Mouse (Mus musculus) limb, embryonic 14.5 days (tissue): ENCODE results near the gene Pola2. TPM values are rescaled to one million over a fixed set of nuclear protein-coding genes. Genes with fewer than 3 reads are reported as not detected.

Source experiments
- ATAC-seq: fragments of 200-750 bp; cut with Nextera tagmentation; 2 replicates; pipeline ENCODE4 v1.8.0; 2017; ENCODE audit warnings: low read depth, moderate number of reproducible peaks, moderate TSS enrichment; ENCODE audit not compliant: low FRiP score
- DNase-seq: peaks from one replicate; pipeline ENCODE4 v3.0.0-alpha.2; 2015; ENCODE audit warnings: low spot score
- H3K27ac ChIP-seq: fragments of 300-500 bp; sonication (generic); replicated peaks from 2 replicates; pipeline ENCODE4 v1.5.1; 2014; ENCODE audit warnings: low read depth, mild to moderate bottlenecking, low read length, moderate library complexity, mixed read lengths
- H3K27me3 ChIP-seq: fragments of 300-500 bp; sonication (generic); 2 replicates; pipeline ENCODE4 v1.6.1; 2014; ENCODE audit warnings: low read length, mixed read lengths; ENCODE audit not compliant: control insufficient read depth, insufficient read depth
- H3K36me3 ChIP-seq: fragments of 300-500 bp; sonication (generic); 2 replicates; pipeline ENCODE4 v1.6.1; 2014; ENCODE audit warnings: mild to moderate bottlenecking, low read length, moderate library complexity, mixed read lengths; ENCODE audit not compliant: control insufficient read depth, insufficient read depth
- H3K4me1 ChIP-seq: fragments of 300-500 bp; sonication (generic); 2 replicates; pipeline ENCODE4 v1.6.1; 2014; ENCODE audit warnings: antibody characterized with exemption, low read length, mixed read lengths; ENCODE audit not compliant: control insufficient read depth, insufficient read depth
- H3K4me2 ChIP-seq: fragments of 300-500 bp; sonication (generic); replicated peaks from 2 replicates; pipeline ENCODE4 v1.6.1; 2014; ENCODE audit warnings: low read depth, mild to moderate bottlenecking, low read length, moderate library complexity; ENCODE audit not compliant: severe bottlenecking
- H3K4me3 ChIP-seq: fragments of 300-500 bp; sonication (generic); replicated peaks from 2 replicates; pipeline ENCODE4 v1.5.1; 2014; ENCODE audit warnings: low read length
- H3K9ac ChIP-seq: fragments of 300-500 bp; sonication (generic); 2 replicates; pipeline ENCODE4 v1.6.1; 2014; ENCODE audit warnings: mild to moderate bottlenecking, low read depth, low read length, moderate library complexity; ENCODE audit not compliant: severe bottlenecking
- H3K9me3 ChIP-seq: fragments of 300-500 bp; sonication (generic); 2 replicates; pipeline ENCODE4 v1.6.1; 2016; ENCODE audit warnings: low read length; ENCODE audit not compliant: control insufficient read depth
- POLR2A ChIP-seq: fragments of 200-500 bp; IDR thresholded peaks from 2 replicates; pipeline ENCODE4 v1.8.0; 2012; ENCODE audit warnings: inconsistent platforms, mild to moderate bottlenecking, moderate library complexity, borderline replicate concordance; ENCODE audit not compliant: insufficient read depth, insufficient read length; ENCODE audit errors: extremely low read depth
- WGBS: fragments of 180-500 bp; shearing (Covaris S2); extraction: QIAGEN DNeasy Blood & Tissue Kit; methylation state at CpG from one replicate; pipeline ENCODE4 v1.1.7; 2014; 5-methylcytosine and 5-hydroxymethylcytosine counted together
- polyA plus RNA-seq, 2 experiments: library from polyadenylated mRNA; depleted of rRNA in 1 of 2; stranded (reverse) in 1 of 2; unstranded in 1 of 2; fragments of >200 nt; fragmentation: Nextera tagmentation in 1 of 2; extraction: Ambion mirVana in 1 of 2; gene quantifications; 2 replicates each; pipeline versions ENCODE4 v1.2.1 to v1.2.3; 2012 to 2014

Gene Pola2
- polyA plus RNA-seq, 2 experiments = 66.3 to 87.9 TPM

DNA sequence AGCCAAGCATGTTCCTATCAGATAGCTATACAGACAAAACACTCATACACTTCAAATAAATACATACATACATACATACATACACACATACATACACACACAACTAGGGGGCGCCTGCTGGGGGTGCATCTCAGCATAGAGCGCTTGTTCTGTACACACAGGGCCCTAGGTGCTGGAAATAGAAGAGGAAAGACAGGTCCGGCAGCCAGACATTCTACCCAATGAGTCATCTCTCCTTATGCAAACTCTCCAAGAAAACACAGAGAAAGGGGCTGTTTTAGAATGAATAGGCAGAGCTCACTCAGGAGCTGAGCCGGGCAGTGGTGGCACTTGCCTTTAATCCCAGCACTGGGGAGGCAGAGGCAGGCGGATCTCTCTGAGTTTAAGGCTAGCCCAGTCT lies 36.0 kb upstream of the Pola2 start:
- no peak overlapping the region for H3K9ac ChIP-seq
- no peaks in the 10 kb centered on the region for H3K9me3 ChIP-seq
- DNase-seq (no peak), ATAC-seq (no peak)
- H3K27me3 ChIP-seq = no peaks in the 10 kb centered on the region
- H3K36me3 ChIP-seq = no peaks in the 10 kb centered on the region
- 83% methylated on average over 5 of the region's 5 CpGs for WGBS
- no peak overlapping the region for H3K4me3 ChIP-seq
- H3K27ac ChIP-seq = no peak overlapping the region
- H3K4me1 ChIP-seq = no peaks in the 10 kb centered on the region
- TF ChIP-seq POLR2A = no peak
- H3K4me2 ChIP-seq = no peak overlapping the region

DNA sequence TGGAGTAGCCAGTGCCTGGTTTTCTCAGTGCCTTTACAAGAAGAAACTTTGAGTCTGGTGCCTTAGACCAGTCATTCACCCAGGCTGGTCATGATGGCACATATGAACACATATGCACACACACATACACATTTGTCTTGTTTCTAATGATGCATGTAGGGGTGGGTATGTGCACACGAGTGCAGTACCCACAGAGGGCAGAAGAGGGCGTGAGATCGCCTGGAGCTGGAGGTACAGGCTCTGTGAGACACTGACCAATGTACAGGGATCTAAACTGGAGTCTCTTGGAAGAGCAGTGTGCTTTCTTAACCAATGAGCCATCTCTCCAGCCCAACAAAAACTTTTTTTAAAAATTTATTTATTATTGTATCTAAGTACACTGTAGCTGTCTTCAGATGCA lies 34.2 kb upstream of the Pola2 start:
- Histone ChIP-seq H3K4me2 (no peak overlapping the region), H3K27ac (no peak overlapping the region), H3K27me3 (no peaks in the 10 kb centered on the region), H3K4me3 (no peak overlapping the region), H3K9me3 (no peaks in the 10 kb centered on the region), H3K4me1 (no peaks in the 10 kb centered on the region), H3K36me3 (no peaks in the 10 kb centered on the region; the same call in 1 of the 2 replicates), H3K9ac (no peak overlapping the region)
- no peak for TF ChIP-seq POLR2A
- no peak for DNase-seq
- ATAC-seq = no peak
- 78% methylated on average over 3 of the region's 3 CpGs for WGBS

DNA sequence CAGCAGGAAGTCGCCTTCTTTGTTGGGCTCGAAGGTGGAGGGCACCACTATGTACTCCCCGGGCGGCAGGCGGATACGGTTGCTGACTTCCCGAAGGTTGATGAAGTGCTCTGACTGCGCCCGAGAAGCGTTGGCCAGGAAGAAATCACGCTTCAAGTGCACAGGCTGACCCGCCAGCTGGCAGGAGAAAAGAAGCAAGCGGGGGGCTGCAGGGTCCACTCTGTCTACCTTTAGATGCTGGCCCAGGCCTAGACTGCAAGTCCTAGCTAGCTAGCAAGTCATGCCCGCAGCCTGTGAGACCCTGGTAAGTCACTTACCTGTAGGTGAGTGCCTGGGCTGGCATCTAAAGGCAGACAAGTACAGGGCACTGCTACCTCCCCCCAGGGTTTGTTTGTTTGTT lies 30.7 kb upstream of the Pola2 start:
- Histone ChIP-seq H3K9me3 (no peaks in the 10 kb centered on the region), H3K4me2 (no peak overlapping the region), H3K4me1 (no peaks in the 10 kb centered on the region; the same call in 1 of the 2 replicates), H3K9ac (no peak overlapping the region), H3K36me3 (no peaks in the 10 kb centered on the region; the same call in 1 of the 2 replicates), H3K27me3 (no peaks in the 10 kb centered on the region), H3K27ac (no peak overlapping the region), H3K4me3 (no peak overlapping the region)
- no peak for DNase-seq
- 86% methylated on average over 11 of the region's 14 CpGs for WGBS
- TF ChIP-seq POLR2A = no peak
- ATAC-seq = no peak

DNA sequence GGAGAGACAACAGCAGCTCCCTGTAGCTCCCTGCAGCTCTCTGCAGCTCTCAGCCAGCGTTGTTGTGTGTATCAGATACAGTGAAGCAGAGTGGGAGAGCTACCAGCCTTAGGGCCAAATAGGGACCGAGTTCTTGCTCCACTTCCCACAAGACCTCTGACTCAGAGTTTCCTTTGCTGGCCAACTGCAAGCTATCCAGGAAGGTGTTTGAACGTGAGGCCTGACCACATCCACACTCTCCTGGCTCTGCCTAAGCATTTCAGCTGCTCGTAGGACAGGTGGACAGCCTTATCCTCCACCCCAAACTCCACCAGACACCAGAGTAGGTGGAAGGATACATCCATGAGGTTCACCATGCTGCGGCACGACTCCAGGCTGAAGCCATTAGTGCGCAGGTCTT lies 28.0 kb upstream of the Pola2 start:
- Histone ChIP-seq H3K36me3 (no peaks in the 10 kb centered on the region; the same call in 1 of the 2 replicates), H3K4me3 (no peak overlapping the region), H3K27ac (no peak overlapping the region), H3K9ac (no peak overlapping the region), H3K27me3 (no peaks in the 10 kb centered on the region), H3K9me3 (no peaks in the 10 kb centered on the region), H3K4me1 (peaks cover 6% of the 10 kb centered on the region), H3K4me2 (no peak overlapping the region)
- WGBS = 81% methylated on average over 7 of the region's 7 CpGs
- ATAC-seq (no peak), DNase-seq (no peak)
- TF ChIP-seq POLR2A = no peak

DNA sequence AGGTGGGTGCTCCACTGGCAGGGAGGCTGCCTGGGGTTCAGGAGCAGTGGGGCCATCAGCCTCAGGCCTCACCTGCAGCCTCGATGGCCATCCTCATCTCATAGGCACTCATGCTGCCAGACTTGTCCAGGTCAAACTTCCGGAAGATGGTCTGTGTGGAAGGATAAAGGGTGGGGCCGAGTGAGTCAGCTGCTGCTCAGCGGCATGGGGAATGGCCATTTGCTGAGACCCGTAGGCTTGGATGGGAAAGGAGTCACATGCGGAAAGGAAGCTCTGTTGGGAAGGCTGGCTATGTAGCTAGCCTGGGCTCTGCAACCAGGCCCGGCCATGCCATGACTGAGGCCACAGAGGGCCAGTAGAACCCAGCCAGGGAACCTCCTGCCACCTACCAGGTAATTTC lies 27.5 kb upstream of the Pola2 start:
- no peak for DNase-seq
- no peak for ATAC-seq
- Histone ChIP-seq H3K9me3 (no peaks in the 10 kb centered on the region), H3K27me3 (no peaks in the 10 kb centered on the region), H3K4me3 (no peak overlapping the region), H3K9ac (no peak overlapping the region), H3K27ac (no peak overlapping the region), H3K4me2 (no peak overlapping the region), H3K4me1 (peaks cover 6% of the 10 kb centered on the region), H3K36me3 (no peaks in the 10 kb centered on the region; the same call in 1 of the 2 replicates)
- no peak for TF ChIP-seq POLR2A
- 78% methylated on average over 7 of the region's 7 CpGs for WGBS

DNA sequence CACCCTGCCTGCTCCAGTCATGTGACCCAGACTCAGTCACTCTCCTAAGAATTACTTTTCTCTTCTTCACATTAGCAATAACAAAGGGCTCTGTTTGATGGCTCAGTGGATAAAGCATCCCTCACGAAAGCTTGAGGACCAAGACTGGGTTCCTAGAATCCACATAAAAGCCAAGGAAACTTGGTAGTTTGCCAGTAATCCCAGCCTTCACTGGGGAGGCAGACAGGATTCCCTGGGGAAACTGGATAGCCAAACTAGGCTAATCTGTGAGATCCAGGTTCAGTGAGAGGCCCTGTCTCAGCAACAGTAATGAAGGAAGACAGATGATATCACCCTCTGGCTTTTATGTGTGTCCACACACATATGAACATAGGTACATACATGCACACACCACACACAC lies 26.9 kb upstream of the Pola2 start:
- 52% methylated on average over 1 of the region's 1 CpGs for WGBS
- TF ChIP-seq POLR2A = no peak
- no peaks in the 10 kb centered on the region; the same call in 1 of the 2 replicates for H3K36me3 ChIP-seq

More for the DNA sequence above, 26.9 kb upstream of the Pola2 start:
- Histone ChIP-seq H3K4me3 (no peak overlapping the region), H3K27ac (no peak overlapping the region), H3K4me1 (peaks cover 6% of the 10 kb centered on the region), H3K27me3 (no peaks in the 10 kb centered on the region), H3K9me3 (no peaks in the 10 kb centered on the region), H3K4me2 (no peak overlapping the region), H3K9ac (no peak overlapping the region)
- DNase-seq (no peak), ATAC-seq (no peak)
